Mouse (Mus musculus) lung, adult 10 weeks (tissue): ENCODE measurements around the gene Sumo2. TPM values are rescaled to one million over a fixed set of nuclear protein-coding genes. Genes with fewer than 3 reads are reported as not detected.

ENCODE experiments used
- polyA plus RNA-seq: library from polyadenylated mRNA; stranded (reverse); fragments of 350-450 nt; fragmentation: Illumina TruSeq; extraction: RNeasy Lipid Tissue Mini Kit (QIAGEN cat#74804); gene quantifications from one replicate; pipeline ENCODE4 v1.2.3, GENCODE M21; 2014; ENCODE audit warnings: low read depth, low replicate concordance; ENCODE audit not compliant: insufficient read depth

The Sumo2 gene
- 241 TPM for polyA plus RNA-seq

GRCm38 (mm10) chr11:115536038-115536681, at the start of gene Sumo2:
Sumo2 (minus strand) TSS chr11:115536276.

GRCm38 (mm10) chr11:115564064-115564809, 28.2 kb upstream of the Sumo2 start, which contains the start of gene Nup85:
Nup85 (plus strand) TSS chr11:115564434.

GRCm38 (mm10) chr11:115514238-115514663, 21.8 kb downstream of the Sumo2 start, which contains the start of gene Jpt1:
Jpt1 (minus strand) TSS chr11:115514387.

GRCm38 (mm10) chr11:115491356-115492083, 44.6 kb downstream of the Sumo2 start, which contains the start of gene Nt5c:
Nt5c (minus strand) TSS chr11:115491862.

GRCm38 (mm10) chr11:115475025-115475757, 60.9 kb downstream of the Sumo2 start, which contains the start of gene Armc7:
Armc7 (plus strand) TSS chr11:115475667.

Other genes with a start within 250 kb of the Sumo2 start
- gene Fads6, start 238.6 kb downstream of the Sumo2 start, polyA plus RNA-seq = 0.99 TPM
- not detected for gene Otop2, start 229.1 kb downstream of the Sumo2 start, polyA plus RNA-seq
- gene Ush1g, start 214.2 kb downstream of the Sumo2 start, polyA plus RNA-seq = not detected
- not detected for gene Otop3, start 201.5 kb downstream of the Sumo2 start, polyA plus RNA-seq
- gene Hid1, start 168.5 kb downstream of the Sumo2 start, polyA plus RNA-seq = 11.8 TPM
- 7.4 TPM for gene Cdr2l, start 154.4 kb downstream of the Sumo2 start, polyA plus RNA-seq
- 89.2 TPM for gene Mrpl58, start 132.5 kb downstream of the Sumo2 start, polyA plus RNA-seq
- 582 TPM for gene Atp5h, start 116.3 kb downstream of the Sumo2 start, polyA plus RNA-seq
- gene Kctd2, start 116.1 kb downstream of the Sumo2 start, polyA plus RNA-seq = 47.3 TPM
- gene Trim80, start 95.7 kb downstream of the Sumo2 start, polyA plus RNA-seq = not detected
- gene Slc16a5, start 73.8 kb downstream of the Sumo2 start, polyA plus RNA-seq = 0.43 TPM
- 5.3 TPM for gene Armc7, start 60.6 kb downstream of the Sumo2 start, polyA plus RNA-seq
- 76.7 TPM for gene Nt5c, start 44.4 kb downstream of the Sumo2 start, polyA plus RNA-seq
- 84.1 TPM for gene Jpt1, start 21.9 kb downstream of the Sumo2 start, polyA plus RNA-seq
- 43.6 TPM for gene Nup85, start 28.2 kb upstream of the Sumo2 start, polyA plus RNA-seq
- 38.3 TPM for gene Mrps7, start 67.6 kb upstream of the Sumo2 start, polyA plus RNA-seq
- gene Gga3, start 67.8 kb upstream of the Sumo2 start, polyA plus RNA-seq = 8.4 TPM
- gene Mif4gd, start 76.7 kb upstream of the Sumo2 start, polyA plus RNA-seq = 52.6 TPM
- 19.5 TPM for gene Slc25a19, start 92.0 kb upstream of the Sumo2 start, polyA plus RNA-seq
- gene Grb2, start 172.3 kb upstream of the Sumo2 start, polyA plus RNA-seq = 44.3 TPM
- 11.1 TPM for gene Tmem94, start 229.2 kb upstream of the Sumo2 start, polyA plus RNA-seq